Mouse (Mus musculus): Measurements from ENCODE around the gene Scn4b. TPM values are rescaled to one million over a fixed set of nuclear protein-coding genes. Genes with fewer than 3 reads are reported as not detected.

The Scn4b gene
- polyA plus RNA-seq, 1 experiment from 2014 or later: not detected

- H3K4me3 ChIP-seq (ENCODE audit: low read depth, low read length): no peak overlapping the region
- DNase-seq: peak; percentile 21
- no peaks in the 10 kb centered on the region for H3K27me3 ChIP-seq (ENCODE audit: insufficient read depth, low read length)
- no peaks in the 10 kb centered on the region for H3K36me3 ChIP-seq (ENCODE audit: insufficient read depth)
- no peak overlapping the region for H3K9ac ChIP-seq
- 91% methylated on average over 8 of the region's 8 CpGs for WGBS
- H3K9me3 ChIP-seq (ENCODE audit: low read depth, low read length): no peaks in the 10 kb centered on the region
- no peak for ATAC-seq (ENCODE audit: insufficient read depth)
- peak; percentile 28; the same call in 1 of the 2 replicates for TF ChIP-seq CTCF (IDR thresholded peaks at IDR 0.05; ENCODE audit: low read depth)
- H3K4me1 ChIP-seq (ENCODE audit: insufficient read depth): peaks cover 7% of the 10 kb centered on the region; the same call in 1 of the 2 replicates
- H3K4me2 ChIP-seq: peak overlapping the region; percentile 73
- H3K27ac ChIP-seq (ENCODE audit: low read depth): no peak overlapping the region
Measured at GRCm38 (mm10) chr9:45119316-45119953, 18.8 kb upstream of the Scn4b start.

- no peak overlapping the region for H3K27ac ChIP-seq (ENCODE audit: low read depth)
- H3K4me1 ChIP-seq (ENCODE audit: insufficient read depth): peaks cover 7% of the 10 kb centered on the region; the same call in 1 of the 2 replicates
- DNase-seq: no peak
- H3K9me3 ChIP-seq (ENCODE audit: low read depth, low read length): no peaks in the 10 kb centered on the region
- ATAC-seq (ENCODE audit: insufficient read depth): no peak
- H3K4me2 ChIP-seq: no peak overlapping the region
- no peaks in the 10 kb centered on the region for H3K36me3 ChIP-seq (ENCODE audit: insufficient read depth)
- TF ChIP-seq CTCF (IDR thresholded peaks at IDR 0.05; ENCODE audit: low read depth): 0 out of 2 replicates have a peak, but pooled peaks have one; percentile 0
- no peak overlapping the region for H3K9ac ChIP-seq
- no peak overlapping the region for H3K4me3 ChIP-seq (ENCODE audit: low read depth, low read length)
- 89% methylated on average over 14 of the region's 14 CpGs for WGBS
- no peaks in the 10 kb centered on the region for H3K27me3 ChIP-seq (ENCODE audit: insufficient read depth, low read length)
Measured at GRCm38 (mm10) chr9:45119954-45120530, 18.2 kb upstream of the Scn4b start.

GRCm38 (mm10) chr9:45120567-45120966, 17.6 kb upstream of the Scn4b start:
- 84% methylated on average over 6 of the region's 6 CpGs for WGBS
- H3K36me3 ChIP-seq (ENCODE audit: insufficient read depth): 0 out of 2 replicates have a peak, but pooled peaks cover under 1% of the 10 kb centered on the region

GRCm38 (mm10) chr9:45121001-45121400, 17.2 kb upstream of the Scn4b start:
- Histone ChIP-seq H3K27me3 (ENCODE audit: insufficient read depth, low read length) (no peaks in the 10 kb centered on the region), H3K9me3 (ENCODE audit: low read depth, low read length) (no peaks in the 10 kb centered on the region), H3K4me2 (no peak overlapping the region), H3K36me3 (ENCODE audit: insufficient read depth) (0 out of 2 replicates have a peak, but pooled peaks cover 4% of the 10 kb centered on the region), H3K4me1 (ENCODE audit: insufficient read depth) (peaks cover 4% of the 10 kb centered on the region; the same call in 1 of the 2 replicates), H3K4me3 (ENCODE audit: low read depth, low read length) (no peak overlapping the region), H3K27ac (ENCODE audit: low read depth) (no peak overlapping the region), H3K9ac (no peak overlapping the region)
- DNase-seq: no peak
- TF ChIP-seq CTCF (IDR thresholded peaks at IDR 0.05; ENCODE audit: low read depth): no peak
- no peak for ATAC-seq (ENCODE audit: insufficient read depth)
- WGBS: 40% methylated on average over 6 of the region's 6 CpGs

More at GRCm38 (mm10) chr9:45120567-45120966, 17.6 kb upstream of the Scn4b start:
- no peak for TF ChIP-seq CTCF (IDR thresholded peaks at IDR 0.05; ENCODE audit: low read depth)
- no peak for DNase-seq
- Histone ChIP-seq H3K27ac (ENCODE audit: low read depth) (no peak overlapping the region), H3K27me3 (ENCODE audit: insufficient read depth, low read length) (no peaks in the 10 kb centered on the region), H3K4me1 (ENCODE audit: insufficient read depth) (peaks cover 7% of the 10 kb centered on the region; the same call in 1 of the 2 replicates), H3K4me2 (no peak overlapping the region), H3K4me3 (ENCODE audit: low read depth, low read length) (no peak overlapping the region), H3K9ac (no peak overlapping the region), H3K9me3 (ENCODE audit: low read depth, low read length) (no peaks in the 10 kb centered on the region)
- no peak for ATAC-seq (ENCODE audit: insufficient read depth)

- Histone ChIP-seq H3K27me3 (ENCODE audit: insufficient read depth, low read length) (no peaks in the 10 kb centered on the region), H3K27ac (ENCODE audit: low read depth) (no peak overlapping the region), H3K4me3 (ENCODE audit: low read depth, low read length) (no peak overlapping the region), H3K4me1 (ENCODE audit: insufficient read depth) (0 out of 2 replicates have a peak, but pooled peaks cover 3% of the 10 kb centered on the region), H3K36me3 (ENCODE audit: insufficient read depth) (0 out of 2 replicates have a peak, but pooled peaks cover 4% of the 10 kb centered on the region), H3K9me3 (ENCODE audit: low read depth, low read length) (no peaks in the 10 kb centered on the region), H3K4me2 (peak overlapping the region; percentile 54), H3K9ac (no peak overlapping the region)
- peak; percentile 97 for TF ChIP-seq CTCF (IDR thresholded peaks at IDR 0.05; ENCODE audit: low read depth)
- DNase-seq (peak; percentile 90), ATAC-seq (ENCODE audit: insufficient read depth) (peak; percentile 49)
- 4% methylated on average over 10 of the region's 10 CpGs for WGBS
Measured at GRCm38 (mm10) chr9:45121769-45122168, 16.4 kb upstream of the Scn4b start.

- 18% methylated on average over 9 of the region's 9 CpGs for WGBS
- Histone ChIP-seq H3K4me2 (peak overlapping the region; percentile 54), H3K27ac (ENCODE audit: low read depth) (peak overlapping the region; percentile 19), H3K9ac (peak overlapping the region; percentile 32; the same call in 1 of the 2 replicates), H3K36me3 (ENCODE audit: insufficient read depth) (0 out of 2 replicates have a peak, but pooled peaks cover 4% of the 10 kb centered on the region), H3K4me1 (ENCODE audit: insufficient read depth) (0 out of 2 replicates have a peak, but pooled peaks cover 3% of the 10 kb centered on the region), H3K9me3 (ENCODE audit: low read depth, low read length) (no peaks in the 10 kb centered on the region), H3K27me3 (ENCODE audit: insufficient read depth, low read length) (no peaks in the 10 kb centered on the region), H3K4me3 (ENCODE audit: low read depth, low read length) (no peak overlapping the region)
- TF ChIP-seq CTCF (IDR thresholded peaks at IDR 0.05; ENCODE audit: low read depth): no peak
- DNase-seq (peak; percentile 70), ATAC-seq (ENCODE audit: insufficient read depth) (peak; percentile 52)
Measured at GRCm38 (mm10) chr9:45122209-45122761, 15.9 kb upstream of the Scn4b start.

- DNase-seq: no peak
- H3K27me3 ChIP-seq (ENCODE audit: insufficient read depth, low read length): no peaks in the 10 kb centered on the region
- H3K4me1 ChIP-seq (ENCODE audit: insufficient read depth): no peaks in the 10 kb centered on the region
- TF ChIP-seq CTCF (IDR thresholded peaks at IDR 0.05; ENCODE audit: low read depth): no peak
- 0 out of 2 replicates have a peak, but pooled peaks cover 4% of the 10 kb centered on the region for H3K36me3 ChIP-seq (ENCODE audit: insufficient read depth)
- no peak for ATAC-seq (ENCODE audit: insufficient read depth)
- WGBS: 86% methylated on average over 14 of the region's 14 CpGs
- H3K4me2 ChIP-seq: no peak overlapping the region
- no peaks in the 10 kb centered on the region for H3K9me3 ChIP-seq (ENCODE audit: low read depth, low read length)
- no peak overlapping the region for H3K27ac ChIP-seq (ENCODE audit: low read depth)
- no peak overlapping the region for H3K4me3 ChIP-seq (ENCODE audit: low read depth, low read length)
- H3K9ac ChIP-seq: no peak overlapping the region
Measured at GRCm38 (mm10) chr9:45125211-45125610, 13.0 kb upstream of the Scn4b start.

Data from lung, embryonic 14.5 days (tissue).